Mouse (Mus musculus) right cerebral cortex, postnatal 4 days (tissue): ENCODE results near the gene Gm47841.

Experiments
- DNase-seq: peaks from one replicate; pipeline ENCODE4 v3.0.0-alpha.2; 2022

The Gm47841 gene

DNA sequence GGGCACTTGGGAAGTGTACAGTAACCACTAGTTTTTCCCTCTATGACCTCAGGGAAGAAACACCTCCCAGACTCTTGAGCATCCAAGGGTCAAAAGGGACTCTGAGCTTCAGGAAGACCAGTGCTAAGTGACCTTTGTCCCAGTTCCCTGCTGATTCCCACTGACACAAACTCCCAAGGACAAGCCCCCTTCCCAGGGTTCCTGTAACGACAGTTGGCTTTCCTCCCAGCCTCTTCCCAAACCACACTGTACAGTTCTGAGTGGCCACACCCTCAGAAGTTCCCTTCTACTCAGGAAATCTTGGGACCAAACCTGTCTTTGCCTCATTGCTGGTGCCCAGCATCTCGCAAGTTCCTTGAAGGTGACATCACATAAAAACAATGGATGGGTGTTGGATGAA is 25.5 kb upstream of the Gm47841 start:
- no peak for DNase-seq

DNA sequence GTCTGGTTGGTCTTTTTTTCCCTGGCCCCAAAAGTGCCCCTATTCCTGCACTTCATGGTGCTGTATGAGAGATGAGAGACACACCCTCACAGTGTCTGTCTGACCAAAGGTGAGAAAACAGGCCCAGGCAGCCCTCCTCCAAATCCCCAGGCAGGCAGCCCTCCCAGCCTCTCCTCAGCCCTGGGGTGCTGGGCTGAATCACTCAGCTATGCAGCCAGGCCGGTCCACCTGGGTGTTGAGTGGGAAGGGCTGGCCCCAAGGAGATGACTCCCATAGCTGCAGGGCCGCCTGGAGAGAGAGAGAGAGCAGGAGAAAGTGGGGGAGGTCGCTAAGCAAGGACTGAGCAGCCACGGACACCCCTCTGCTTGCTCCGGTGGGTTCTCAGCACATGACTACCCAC is 23.6 kb upstream of the Gm47841 start:
- DNase-seq = no peak

DNA sequence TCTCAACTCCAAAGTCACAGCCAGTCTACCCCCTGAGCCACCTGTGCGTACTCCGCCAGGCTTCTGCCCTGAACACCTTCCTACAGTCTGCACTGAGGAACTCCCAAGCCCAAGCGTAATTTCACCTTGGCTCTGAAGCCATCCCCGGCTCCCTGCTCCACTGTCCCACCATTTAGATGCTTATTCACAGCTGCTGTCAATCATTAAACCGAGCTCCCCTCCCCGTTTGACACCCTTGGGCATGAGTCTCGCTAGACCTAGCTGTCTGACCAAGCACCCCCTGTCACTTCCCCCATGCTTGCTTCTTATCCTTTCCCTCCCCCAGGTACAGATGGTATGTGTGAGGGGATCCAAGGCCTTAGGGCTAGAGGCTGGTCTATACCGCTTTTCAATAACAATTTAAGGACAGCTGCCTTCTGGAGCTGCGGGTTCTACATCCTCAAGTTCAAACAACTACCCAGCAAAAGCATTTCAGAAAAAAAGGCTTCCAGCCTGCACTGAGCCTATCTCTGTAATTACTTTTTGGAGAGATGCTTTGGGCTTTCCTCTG is 22.5 kb upstream of the Gm47841 start:
- DNase-seq = no peak

DNA sequence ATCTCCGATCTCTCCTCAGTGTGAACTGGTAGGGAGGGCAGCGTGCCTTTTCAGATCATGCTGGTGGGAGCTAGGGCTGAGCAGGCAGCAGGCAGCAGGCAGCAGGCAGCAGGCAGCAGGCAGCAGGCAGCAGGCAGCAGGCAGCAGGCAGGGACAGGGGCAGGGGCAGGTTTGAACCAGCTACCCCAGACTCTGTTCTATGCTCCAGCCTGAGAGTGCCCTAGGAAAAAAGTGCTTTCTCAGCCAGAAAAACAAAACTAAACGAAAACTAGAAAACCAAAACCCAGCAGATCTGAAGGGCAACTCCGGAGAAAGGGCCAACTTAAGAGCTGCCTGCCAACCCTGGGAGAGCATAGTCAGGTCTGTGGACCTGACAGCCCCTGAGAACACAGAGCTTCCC is 21.5 kb upstream of the Gm47841 start:
- DNase-seq = no peak

DNA sequence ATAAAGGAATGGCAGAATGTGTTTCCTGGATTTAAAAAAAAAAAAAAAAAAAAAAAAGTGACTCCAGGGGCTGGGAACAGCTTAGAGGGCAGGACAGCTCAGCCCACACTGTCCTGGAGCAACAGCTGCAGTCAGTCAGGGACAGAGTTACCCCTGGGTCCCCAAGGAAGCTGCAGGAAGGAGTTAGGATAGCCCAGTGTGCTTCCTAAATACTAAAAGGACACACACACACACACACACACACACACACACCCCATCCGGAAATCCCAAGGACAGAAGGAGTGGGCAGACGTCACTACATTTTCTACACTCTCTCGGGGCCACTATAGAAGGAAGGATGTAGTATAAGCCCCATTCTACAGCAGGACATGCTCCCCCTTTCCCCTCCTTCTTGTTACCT is 20.8 kb upstream of the Gm47841 start:
- DNase-seq = no peak

DNA sequence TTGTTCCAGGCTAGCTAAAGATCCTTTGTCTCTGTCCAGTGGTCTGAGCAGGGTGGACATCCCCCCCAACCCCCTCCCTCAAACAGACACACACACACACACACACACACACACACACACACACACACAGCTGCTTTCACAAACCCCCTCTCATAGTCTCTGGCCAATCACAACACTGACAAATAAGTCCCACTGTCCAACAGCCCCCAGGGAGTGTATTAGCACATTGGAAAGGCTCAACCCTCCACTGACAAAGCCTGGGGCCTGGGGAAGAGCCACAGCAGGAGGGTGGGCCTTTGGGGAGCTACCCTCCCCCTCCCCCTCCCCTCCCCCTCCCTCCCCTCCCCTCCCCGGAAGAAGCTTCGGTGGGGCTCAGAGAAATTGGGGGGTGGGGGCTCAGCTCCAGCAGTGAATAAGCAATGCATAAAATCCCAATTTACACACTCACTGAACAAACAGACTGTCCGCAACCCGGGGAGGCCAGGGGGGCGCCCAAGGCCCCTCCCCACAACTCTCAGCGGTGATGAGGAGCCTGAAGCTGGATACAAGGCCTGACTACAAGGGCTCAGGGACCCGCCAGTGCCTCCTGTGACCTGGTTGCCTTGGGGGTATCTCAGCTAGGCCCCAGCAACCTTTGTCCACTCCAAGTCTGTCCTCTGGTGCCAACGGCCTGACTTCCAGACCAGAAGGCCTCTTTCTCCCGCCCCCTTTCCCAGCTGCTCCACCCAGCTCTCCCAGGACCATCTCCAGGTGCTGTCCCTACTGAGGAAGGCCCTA is 19.9 kb upstream of the Gm47841 start:
- no peak for DNase-seq

DNA sequence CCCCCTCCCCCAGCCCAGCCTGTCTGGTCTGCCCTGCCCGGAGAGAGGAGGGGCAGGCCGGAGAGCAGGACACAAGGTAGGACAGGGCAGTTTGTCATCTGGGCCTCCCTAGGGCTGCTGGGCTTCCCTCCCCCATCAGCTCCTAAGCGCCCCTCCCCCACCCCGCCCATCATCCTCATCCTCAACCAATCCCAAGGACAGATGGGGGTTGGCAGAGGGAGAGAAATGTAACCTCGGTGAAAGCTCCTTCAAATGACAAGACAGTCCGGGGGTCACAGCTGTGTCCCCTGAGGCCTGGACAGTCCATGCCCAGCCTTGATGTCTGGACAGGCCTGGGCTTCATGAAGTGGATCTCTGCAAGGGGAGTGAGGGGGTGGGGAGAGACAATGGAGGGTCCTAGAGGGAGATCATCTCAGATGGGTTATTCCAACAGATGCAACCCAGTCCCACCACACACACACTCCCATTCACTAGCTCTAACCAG is 19.2 kb upstream of the Gm47841 start:
- DNase-seq = no peak

DNA sequence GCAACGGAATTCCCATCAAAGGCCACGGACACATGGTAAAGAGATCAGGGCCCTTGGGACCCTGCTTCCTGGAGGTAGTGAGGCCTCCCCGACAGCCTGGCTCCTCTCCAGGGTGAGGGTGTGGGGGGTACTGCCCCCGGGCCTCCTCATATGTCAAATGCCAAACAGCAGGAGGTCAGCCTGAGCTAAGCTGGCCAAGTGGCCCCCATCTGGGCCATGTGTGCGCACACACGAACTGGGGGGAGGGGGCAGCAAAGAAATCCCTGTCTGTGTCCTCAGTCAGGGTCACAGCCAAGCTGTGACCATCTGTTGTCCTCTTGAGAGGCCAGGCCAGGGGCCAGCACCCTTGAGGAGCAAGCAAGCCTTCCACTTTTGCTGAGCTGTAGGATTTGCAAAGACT is 17.9 kb upstream of the Gm47841 start:
- no peak for DNase-seq

DNA sequence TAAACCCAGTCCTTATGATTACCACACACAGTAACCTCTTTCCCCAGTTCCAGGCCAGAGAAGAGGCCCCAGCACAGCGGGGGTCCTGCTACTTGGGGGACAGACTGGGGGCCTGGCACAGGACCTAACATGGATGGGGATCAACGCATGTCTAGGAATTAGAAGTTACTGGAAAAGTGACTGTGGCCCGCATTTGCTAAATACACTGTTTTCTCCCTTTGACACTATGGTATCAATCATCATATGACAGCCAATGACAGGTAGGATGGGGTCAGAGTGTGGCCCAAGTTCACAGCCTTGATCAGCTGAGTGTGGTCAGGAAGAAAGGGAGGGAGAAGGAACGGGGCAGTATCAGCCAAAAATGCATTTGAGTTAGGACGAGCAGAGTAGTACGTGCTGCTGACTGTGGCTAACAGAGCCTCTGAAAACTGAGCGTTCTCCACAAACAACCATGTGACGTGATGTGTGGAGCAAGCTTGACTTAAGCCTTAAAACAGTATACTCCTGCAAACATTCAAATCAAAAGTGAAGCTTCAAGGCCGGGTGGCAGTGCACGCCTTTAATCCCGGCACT is 13.2 kb upstream of the Gm47841 start:
- no peak for DNase-seq

DNA sequence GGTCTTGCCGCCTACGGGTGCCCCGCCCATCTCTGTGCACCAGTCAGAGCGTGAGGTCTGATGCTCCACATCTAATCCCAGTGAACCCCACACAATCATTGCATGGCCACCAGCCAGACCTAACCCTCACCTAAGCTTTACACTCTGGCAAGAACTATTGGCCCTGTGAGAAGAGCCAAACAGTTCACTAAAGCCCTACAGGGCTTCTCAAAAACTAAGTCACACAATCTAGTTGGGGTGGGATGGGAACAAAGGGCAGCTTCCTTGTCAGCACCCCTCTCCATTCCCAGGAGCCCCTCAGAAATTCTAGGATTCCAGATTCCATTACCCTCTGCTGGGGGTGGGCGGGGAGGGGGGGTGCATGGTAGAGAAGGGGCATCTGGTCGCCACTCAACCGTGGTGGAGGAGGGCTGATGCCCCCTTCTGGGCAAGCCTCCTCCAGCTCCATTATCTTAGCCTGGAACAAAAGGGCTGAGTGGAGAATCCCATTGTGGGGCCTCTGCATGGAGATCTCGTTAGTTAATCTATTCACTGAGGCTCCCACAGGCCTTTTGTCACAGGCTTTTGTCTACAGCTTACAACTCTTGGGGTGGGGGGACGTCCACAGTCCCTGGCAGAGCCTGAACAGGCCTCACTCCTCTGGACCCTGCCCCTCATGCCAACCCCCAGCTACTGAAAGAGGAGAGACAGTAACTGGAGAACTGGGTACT is 12.5 kb upstream of the Gm47841 start:
- DNase-seq = no peak

DNA sequence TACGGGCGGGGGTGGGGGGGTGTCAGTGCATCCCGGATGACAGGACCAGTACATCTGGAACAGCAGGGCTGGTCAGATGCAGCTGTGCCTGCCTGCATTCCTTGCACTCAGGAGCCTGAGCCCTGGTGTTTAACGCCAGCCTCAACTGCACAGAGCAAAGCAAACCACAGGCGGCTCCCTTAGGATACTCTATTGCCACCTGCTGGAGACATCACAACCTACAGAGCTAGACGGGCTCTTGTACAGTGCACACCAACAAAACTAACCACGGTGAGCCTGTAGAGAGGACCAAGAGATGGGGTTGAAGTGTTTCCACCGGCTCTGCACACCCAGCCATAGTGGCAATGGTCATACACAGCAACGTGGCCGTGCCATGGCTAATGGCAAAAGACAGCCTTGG is 9.0 kb upstream of the Gm47841 start:
- DNase-seq = peak; percentile 62

DNA sequence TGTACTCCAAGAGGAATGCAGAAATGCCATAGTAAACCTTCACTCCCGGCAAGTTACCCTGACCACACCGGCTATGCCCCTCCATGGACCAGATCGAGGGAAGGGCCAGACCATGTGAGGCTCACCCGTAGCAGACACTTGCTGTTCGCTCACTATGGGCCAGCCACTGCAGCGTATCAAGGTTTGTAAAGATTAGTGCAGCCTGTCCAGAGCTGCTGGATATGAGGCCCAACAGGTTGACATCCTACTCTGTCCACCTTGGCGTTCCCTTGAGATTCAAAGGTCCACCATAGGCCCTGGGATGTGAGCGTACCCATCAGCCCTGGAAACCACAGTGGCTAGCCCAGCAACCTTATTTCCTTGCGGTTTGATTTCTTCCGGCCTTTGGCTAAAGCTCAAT is 7.3 kb upstream of the Gm47841 start:
- DNase-seq = no peak

DNA sequence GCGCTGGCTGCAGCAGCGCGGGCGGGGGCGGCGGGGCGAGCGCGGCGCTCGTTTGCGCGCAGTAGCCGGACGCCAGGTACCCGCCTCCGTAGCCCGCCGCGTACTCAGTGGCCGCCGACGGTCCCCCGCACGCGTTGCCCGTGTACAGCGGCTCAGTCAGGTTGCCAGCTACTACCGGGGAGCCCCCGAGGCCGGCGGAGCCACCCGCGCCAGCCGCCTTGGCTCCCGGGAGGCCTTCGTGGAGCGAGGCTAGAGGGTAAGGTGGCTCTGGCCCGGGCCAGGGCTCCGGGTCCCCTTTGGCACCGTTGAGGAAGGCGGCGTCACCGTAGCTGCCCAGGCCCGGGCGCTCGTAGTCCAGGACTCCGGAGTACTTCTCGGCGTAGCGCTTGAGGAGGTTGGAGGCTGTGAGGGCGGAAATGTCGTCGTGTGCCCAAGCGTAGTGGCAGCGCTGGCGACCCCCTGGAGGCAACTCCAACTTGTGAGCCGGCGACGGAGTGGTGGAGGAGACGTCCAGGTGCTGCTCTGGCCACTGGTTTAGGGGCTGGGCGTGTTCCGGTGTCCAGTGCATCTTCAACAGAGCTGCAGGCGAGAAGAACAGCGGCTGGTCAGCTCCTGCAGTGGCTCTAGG is 6.7 kb upstream of the Gm47841 start:
- DNase-seq = no peak

DNA sequence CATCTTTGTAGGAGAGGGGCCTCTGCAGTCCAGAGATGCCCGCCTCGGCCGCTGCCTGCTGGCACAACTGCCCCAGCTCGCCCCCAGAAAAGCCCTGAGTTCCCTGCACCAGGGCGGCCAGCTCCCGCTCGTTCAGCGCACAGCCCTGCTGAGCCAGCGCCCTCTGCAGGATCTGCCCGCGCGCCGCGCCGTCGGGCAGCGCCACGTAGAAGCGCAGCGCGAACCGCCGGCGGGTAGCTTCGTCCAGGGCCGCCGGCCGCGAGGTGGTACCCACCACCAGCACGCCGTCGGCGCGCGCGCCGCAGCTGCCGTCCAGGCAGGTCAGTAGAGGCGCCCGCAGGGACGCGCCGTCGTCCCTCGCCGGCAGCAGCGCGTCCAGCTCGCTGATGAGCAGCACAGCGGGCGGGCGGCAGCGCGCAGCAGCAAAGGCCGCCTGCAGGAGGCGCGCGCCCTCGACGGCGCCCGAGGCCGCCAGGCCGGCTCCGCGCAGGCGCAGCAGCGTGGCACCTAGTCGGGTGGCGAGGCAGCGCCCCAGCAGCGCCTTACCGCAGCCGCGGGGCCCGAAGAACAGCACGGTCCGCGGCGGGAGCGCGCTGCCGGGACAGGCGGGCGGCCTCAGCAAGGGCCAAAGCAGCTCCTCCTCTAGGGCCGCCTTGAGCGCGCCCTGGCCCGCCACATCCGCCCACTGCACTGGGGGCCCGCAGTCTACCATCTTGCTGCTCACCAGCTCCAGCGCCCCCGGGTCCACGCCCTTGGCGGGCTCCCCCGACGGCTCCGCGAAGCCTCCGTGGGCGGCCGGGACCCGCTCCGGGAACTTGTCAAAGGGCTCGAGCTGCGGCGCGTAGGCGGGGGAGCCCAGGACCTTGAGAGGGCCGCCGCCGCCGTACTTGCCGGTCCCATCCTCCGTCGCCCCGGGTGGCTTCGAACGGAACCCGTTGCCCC is 5.6 kb upstream of the Gm47841 start:
- no peak for DNase-seq

DNA sequence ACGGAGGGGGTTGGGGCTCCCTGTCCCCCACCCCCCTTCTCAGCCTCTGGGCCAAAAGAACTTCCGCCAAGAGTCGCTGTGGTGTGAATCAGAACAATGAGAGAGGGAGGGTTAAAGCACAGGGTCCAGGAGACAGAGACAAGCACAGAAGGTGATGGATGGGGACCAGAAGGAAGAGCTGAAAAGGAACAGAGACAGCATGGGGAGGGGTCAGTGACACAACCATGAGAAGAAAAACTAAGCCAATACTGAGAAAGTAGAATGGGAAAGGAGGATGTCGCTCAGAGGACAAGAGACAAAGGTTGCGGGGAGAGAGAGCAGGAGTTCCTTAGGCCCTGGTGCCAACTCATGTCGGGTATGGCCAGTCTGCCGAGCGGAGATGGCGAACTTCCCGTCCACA is 4.7 kb upstream of the Gm47841 start:
- DNase-seq = no peak

DNA sequence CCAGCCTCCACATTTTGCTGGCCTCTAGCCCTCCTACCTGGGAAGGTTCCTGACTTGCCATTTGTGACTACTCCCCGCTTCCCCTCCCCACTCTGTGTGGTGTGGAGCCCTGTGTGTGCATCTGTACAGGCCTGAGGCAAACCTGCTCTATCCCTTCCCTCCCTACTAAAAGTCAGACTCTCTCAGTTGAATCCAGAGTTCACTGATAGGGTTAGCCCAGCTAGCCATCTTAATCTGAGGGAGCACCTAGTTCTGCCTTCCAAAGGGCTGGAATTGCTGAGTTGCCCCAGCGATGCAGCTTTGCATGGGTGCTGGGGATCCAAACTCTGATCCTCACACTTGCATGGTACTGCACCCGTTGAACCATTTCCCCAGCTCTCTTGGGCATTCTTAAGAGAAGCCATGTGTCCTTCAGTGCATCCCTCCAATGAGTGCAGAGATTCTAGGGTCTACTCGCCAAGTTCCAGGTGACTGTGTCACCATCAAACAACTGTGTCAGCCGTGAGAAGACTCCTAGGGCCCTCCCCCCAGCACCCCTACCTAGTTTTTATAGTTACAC is 1.2 kb upstream of the Gm47841 start:
- DNase-seq = no peak

DNA sequence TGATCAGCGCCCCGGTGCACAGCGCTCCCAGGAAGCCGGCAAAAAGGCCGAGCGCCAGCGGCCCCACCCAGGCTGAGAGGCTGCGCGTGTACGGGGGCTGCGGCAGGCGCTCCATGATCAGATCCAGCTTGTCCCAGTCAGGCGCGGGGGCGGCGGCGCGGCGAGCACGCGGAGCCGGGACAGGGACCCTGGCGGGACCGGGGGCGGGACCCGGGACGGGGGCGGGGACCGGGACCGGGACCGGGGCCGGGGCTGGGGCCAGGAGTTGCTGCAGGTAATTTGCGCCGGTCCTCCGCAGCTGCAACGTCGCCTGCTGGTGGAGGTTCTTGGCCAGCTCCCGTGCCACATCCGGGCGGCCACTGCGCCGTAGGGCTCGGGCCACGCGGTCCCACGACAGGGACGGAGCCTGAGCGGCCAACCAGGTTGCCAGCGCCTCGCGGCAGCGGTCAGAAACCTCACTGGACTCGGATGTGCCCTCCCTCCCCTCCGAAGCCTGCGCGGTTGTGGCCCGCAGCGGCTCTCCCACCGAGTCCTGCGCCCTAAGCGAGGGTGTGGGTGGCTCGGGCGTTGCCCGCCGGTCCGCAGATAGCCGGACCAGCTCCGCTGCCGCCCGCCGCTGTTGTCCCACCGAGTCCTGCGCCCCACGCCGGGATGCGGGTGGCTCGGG is 537 bp downstream of the Gm47841 start:
- DNase-seq = peak; percentile 41

DNA sequence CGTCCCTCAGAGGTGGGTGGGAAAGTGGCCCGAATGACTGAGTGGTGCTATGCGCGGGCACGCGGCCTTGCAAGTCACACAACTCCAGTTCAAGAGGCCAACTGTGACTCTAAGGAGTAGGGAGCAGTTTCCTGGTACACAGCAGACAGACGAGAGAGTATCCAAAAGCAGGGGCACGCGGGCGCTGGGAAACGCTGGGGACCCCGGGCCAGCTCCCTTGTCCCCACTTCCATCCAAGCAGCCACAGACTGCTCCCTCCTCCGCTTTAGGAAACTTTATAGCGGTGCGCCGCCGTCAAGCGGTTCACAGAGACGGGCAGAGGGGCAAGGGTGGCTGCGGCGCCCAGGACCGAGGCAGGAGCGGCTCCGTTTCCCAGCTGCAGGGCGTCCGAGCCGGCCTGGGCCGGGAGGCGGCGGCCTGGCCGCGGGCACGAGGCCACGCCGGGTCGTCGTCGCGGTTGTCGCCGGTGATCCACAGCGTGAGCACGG is 1.1 kb downstream of the Gm47841 start:
- no peak for DNase-seq

DNA sequence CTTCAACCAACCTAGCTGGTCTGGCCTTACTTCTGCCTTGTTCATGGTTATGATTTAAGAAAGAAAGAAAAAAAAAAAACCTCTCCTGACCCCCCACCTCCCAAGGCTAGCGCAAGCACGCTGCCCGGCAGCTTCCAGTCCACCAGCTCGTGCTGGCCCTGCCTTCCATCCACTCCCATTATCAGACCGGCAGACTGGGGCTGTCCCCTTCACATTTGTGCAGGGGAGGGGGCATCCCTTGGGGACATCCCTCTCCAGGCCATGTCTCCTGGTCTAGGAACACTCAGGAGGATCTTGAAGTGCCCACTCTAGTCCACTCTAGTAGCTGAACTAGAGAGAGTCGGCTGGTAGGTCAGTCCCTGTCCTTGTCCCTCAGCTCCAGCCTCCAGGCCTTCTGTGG is 2.7 kb downstream of the Gm47841 start:
- no peak for DNase-seq

DNA sequence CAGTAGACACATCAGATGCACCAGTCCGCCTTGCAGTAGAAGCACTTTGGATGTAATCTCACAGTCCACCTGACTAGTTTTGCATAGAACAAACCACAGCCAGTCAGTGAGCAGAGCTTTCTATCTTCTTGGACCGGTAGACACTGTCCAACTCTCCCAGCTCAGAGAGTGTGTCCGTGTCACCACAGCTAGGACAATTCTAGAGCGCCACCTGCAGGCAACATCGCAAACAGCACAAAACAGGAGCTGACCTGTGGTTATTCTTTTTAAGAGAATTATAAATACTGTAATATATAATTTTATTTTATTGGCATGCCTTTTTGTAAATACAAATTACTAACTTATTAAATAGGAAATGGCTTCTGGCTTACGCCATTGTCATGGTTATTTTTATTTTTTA is 4.6 kb downstream of the Gm47841 start:
- peak; percentile 72 for DNase-seq

DNA sequence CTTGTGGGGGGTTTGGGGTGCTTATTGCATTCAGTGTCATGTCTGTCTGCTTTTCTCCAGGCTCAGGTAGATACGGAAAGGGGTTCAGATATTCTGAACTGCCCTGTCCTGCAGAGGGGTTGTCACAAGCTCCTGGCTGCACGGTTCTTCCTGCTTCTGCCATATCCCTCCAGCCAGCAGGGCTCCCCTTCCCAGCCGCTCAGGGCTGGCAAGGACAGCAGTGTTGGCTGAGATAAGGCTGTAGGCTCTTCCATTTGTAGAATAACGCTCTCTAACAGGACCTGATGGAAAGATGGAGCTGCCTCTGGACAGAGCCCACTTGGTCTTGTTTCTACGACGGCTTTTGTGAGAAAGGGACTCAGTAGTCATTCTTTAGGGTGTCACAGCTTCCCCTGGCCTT is 5.2 kb downstream of the Gm47841 start:
- no peak for DNase-seq
